Mouse (Mus musculus) erythroblast, embryonic 14.5 days (primary cell): ENCODE data around the gene Gm7271.

Experiments used
- GATA1 ChIP-seq: IDR thresholded peaks from 2 replicates; pipeline ENCODE4 v1.6.1; 2012; ENCODE audit warnings: low read length, inconsistent platforms, mixed read lengths
- TAL1 ChIP-seq: IDR thresholded peaks from 3 replicates; pipeline ENCODE4 v1.6.1; 2012; ENCODE audit warnings: low read length, inconsistent platforms, mixed read lengths

DNA sequence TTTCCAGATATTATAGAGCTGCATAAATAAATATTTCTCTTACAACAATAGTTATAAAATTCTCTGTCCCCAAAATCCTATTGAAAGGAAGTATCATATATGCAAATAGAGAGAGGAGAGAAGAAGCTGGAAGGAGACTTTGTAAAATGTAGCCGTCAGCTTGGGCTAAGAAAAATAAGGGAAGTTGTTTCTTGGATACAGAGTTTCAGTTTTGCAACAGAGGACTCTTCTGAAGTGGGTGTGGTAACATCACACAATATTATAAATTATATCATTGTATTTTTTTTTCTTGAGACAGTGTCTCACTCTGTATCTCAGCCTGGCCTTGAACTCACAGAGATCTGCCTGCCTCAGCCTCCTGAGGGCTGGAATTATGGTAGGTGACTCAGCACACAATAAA lies 38.6 kb downstream of the Gm7271 start:
- TF ChIP-seq TAL1: no peak
- no peak for TF ChIP-seq GATA1
